Mouse (Mus musculus): ENCODE measurements at regions not wholly inside any gene's neighbourhood (a gene's known extent, or its start where the extent isn't known, plus 50 kb on each side); places are given as distances from the start of the nearest gene placed in this dataset.

DNA sequence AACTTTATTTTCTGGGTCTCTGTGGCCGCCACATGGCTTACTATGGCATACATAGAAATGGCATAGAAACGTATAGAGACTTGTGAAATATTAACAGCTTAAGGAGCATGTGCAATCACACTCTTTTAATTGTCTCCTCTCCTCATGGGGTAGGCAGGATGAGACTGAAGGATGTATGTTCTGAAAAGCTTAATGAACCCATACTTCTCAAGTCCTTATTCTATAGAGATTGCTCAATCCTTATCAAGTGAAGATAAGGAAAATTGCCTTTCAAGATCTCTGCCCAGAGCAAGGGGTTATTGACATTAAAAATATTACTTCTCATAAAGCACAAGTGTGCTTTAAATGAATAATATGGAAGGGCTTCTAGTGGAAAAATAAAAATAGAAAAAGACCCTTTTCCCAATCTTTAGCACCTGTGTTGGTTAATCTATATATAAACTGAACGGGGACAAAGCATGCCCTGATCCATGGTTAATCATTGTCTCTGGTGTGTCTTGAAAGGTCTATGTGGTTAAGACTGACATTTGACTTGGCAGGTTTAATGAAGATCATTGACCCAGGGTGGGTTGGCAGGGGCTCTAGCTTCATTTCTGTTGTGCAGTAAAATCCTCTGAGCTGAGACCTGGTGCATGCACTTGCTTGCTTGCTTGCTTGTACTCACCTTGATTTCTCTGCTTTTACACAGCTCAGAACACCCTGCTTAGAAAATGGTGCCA lies 78.3 kb upstream of the Lipc start:
- TF ChIP-seq CTCF (IDR thresholded peaks at IDR 0.05; ENCODE audit: control insufficient read depth, insufficient read depth, low read length), result no peak
- TF ChIP-seq POLR2A (IDR thresholded peaks at IDR 0.05; ENCODE audit: borderline replicate concordance, control insufficient read depth, low read depth, low read length), result no peak
